Mouse (Mus musculus): ENCODE data around the gene Gm45713.
A peak's percentile ranks its signal among the peaks of the same experiment; 100 is the strongest.
"Not testable (repeated sequence)": the region's sequence is repeated elsewhere in the genome, so short reads cannot be mapped to it uniquely, and the experiment has no call there.

Gene Gm45713

DNA sequence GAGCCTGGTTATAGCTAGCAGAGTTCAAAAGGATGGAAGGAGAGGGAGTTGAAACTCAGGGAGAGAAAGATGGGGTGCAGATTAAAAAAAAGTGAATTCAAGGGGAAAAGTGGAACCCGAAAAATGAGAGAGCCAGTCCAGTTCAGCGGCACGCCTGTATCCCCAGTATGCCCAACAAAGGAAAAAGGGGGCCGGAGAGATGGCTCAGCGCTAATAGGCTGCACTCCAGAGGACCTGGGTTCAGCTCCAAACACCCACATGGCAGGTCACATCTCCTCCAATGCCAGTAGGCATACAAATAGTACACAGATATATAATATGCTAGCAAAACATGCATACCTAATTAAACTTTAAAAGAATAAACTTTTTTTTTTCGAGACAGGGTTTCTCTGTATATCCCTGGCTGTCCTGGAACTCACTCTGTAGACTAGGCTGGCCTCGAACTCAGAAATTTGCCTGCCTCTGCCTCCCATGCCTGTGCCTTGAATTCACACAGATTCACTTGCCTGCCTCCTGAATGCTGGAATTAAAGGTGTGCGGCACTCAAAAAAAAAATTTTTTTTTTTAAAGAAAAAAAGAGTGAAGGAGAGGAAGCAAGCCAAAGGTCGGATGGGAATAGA, 27.1 kb upstream of the Gm45713 start:
- no peak for DNase-seq (ENCODE audit: low read depth in 2 of 2, low spot score in 2 of 2)

DNA sequence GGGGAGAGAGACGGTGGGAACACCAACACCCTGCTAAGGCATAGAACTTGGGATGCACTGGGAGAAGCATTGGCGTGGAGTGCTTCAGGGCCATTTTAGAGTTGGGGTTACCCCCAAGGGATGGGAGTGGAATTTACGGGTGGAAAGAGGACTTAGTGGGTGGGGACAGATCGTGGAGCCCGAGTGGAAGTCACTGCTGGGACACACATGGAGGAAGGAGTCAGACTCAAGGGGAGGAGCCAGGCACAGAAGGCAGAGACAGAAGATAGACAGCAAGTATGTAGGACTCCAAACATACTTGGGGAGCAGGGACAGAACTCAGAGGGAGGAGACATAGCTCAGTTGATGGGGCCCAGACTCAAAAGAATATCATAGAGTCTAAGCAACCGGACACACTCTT, 26.5 kb upstream of the Gm45713 start:
- no peak for DNase-seq (ENCODE audit: low read depth in 2 of 2, low spot score in 2 of 2)

DNA sequence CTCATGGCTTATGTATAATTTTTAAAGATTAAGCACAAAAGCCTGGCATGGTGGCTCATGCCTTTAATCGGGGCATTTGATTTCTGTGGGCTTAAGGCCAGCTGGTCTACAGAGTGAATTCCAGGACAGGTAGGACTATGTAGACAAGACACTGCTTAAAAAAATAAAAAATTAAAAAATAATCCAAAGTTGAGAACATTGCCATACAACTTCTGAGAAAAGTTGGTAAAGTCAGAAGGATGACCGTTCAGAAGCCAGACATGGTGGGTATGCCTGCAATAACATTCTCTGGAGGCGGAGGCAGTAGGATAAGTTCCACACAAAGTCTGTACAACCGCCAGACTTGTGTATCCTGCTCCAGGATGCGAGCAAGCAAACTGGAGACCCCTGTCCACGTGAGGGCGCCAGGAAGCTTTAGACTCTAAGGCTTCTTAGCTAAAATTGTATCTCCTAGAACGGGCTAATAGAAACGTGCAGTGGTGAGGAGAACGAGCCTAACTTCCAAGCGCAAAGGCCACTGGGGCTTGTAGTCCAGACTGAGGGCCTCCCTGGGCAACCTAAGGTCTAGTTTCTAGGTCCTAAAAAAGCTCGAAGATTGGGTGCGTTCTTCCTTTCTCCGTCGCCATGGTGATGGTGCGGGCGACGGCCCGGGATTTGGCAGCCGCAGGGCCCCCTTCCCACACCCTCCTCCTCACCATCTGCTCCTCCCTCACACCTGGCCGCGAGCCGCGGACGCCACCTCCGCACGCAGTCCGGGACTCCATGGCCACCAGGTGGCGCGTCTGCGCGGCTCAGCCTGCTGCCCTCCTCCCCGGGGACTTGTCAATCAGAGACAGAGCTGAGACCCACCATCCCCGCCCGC, 25.8 kb upstream of the Gm45713 start:
- peak; percentile 83 to 88 for DNase-seq (ENCODE audit: low read depth in 2 of 2, low spot score in 2 of 2)

DNA sequence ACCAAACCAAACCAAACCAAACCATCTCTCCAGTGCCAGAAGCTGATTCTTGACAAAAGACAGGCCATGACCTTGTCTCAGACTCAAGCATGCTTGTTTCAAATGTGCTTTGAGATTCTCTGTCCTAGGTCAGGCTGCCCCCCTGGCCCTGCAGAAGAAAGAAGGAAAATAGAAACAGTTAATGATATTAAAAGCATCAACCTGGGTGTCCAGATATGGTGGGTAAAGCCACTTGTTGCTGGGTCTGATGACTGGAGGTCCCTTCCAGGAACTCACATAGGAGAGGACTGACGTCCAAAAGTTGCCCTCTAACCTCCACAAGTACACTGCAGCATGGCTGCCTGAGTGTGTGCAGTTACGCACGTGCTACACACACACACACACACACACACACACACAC, 24.8 kb upstream of the Gm45713 start:
- no peak for DNase-seq (ENCODE audit: low read depth in 2 of 2, low spot score in 2 of 2)

DNA sequence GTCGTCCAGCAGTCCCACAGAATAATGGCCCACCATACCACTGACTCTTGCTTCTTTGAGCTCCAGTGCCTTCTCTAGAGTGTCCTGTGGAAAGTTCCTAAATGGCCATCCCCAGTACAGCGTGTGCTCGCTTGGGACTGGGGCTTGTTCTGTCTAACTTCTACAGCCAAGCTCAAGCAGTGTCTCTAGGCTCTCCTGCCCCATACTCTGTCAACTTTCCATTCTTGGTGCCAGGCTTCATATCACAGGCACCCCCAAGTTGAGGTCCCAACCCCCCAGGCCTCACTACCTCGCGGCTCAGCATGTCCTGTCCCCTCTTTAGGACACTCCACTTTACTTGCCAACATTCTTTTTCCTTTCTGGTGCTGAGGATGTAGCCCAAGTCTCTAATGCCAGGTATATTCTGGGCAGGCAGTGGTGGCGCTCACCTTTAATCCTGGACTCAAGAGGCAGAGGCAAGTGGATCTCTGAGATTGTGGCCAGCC, 24.3 kb upstream of the Gm45713 start:
- no peak for DNase-seq (ENCODE audit: low read depth in 2 of 2, low spot score in 2 of 2)

DNA sequence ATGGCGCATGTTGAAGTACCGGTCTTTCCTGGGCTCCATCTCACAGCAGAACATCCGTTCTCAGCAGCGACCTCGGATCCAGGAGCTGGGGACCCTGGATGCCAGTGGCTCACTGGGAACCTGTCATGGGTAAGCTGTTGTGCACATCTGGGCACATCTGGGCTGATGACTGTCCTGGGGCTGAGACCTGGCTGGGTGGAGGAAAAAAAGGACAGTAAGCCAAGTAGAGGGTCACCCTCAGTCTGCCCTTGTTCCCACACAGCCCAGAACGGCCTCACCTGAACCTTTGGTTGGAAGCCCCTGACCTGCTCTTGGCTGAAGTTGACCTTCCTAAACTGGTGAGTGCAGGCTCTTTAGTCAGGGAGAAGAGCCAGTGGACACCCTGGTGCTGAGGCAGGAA, 23.0 kb upstream of the Gm45713 start:
- DNase-seq (ENCODE audit: low read depth in 2 of 2, low spot score in 2 of 2), result no peak

DNA sequence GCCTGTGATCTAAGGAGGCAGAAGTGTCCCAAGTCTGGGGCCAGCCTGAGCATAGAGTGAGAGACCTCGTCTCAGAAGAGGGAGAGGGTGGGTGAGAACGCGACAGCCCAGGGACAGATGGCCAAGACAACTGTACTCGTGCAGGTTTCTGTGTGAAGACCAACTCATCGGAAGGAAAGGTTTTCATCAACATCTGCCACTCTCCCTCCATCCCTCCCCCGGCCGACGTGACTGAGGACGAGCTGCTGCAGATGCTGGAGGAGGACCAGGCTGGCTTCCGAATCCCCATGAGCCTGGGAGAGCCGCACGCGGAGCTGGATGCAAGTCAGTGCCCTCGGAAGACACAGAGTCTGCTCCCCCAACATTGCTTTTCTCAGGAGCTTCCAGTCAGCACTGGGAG, 21.4 kb upstream of the Gm45713 start:
- no peak for DNase-seq (ENCODE audit: low read depth in 2 of 2, low spot score in 2 of 2)

DNA sequence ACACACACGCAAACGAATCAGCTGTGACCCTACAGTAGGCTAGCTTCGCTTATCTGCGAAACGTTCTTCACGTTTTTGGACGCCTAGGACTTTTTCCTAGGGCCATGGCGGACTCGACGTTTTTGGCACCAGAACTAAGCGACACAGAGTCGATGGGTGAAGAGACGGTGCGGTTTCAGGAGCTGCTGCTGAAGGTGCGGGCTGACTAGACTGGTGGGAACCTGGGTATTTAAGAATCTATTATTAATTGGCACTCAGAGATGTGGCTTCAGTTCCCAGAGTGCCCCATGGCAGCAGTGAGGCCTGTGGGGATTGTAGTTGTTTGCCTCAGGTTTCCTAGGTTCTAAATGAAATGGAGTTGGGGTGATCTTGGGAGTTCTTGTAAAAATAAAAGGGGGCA, 20.2 kb upstream of the Gm45713 start:
- no peak for DNase-seq (ENCODE audit: low read depth in 2 of 2, low spot score in 2 of 2)

DNA sequence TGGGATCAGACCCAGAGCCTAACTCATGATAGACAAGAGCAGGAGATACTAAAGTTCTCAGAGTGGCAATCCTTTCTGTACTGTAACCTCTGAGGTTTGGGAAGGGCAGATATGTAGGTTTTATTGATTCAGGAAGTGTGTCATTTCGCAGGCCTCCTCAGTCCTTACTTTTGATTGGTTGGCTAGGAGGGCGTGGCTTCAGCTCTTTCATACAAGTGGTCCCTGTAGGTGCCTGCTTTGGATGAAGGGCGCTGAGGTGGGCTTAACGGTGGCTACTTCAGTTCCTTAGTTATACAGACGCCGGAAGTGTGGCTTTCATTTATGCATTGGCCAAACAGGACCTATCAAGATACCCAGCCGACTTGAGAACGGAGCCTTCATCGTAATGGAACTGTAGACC, 19.6 kb upstream of the Gm45713 start:
- DNase-seq (ENCODE audit: low read depth in 2 of 2, low spot score in 2 of 2), result no peak

DNA sequence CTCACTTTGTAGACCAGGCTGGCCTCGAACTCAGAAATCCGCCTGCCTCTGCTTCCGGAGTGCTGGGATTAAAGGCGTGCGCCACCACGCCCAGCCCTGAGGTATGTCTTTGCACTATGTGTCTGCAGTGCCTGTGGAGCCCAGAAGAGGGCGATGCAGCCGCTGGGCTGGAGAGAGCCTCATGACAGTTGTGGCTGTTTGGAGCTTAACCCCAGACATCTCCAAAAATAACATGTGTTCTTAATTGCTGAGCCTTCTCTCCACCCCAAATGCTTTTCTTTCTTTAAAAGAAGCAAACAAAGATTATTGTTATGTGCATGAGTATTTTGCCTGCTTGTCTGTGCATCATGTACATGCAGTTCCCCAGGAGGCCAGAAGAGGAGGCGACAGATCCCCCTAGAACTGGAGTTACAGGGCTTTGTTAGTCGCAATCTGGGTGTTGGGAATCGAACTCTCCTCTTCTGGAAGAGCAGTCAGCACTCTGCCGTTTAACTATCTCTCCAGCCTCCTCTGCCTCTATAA, 19.0 kb upstream of the Gm45713 start:
- peak; percentile 47 to 59 for DNase-seq (ENCODE audit: low read depth in 2 of 2, low spot score in 2 of 2)

DNA sequence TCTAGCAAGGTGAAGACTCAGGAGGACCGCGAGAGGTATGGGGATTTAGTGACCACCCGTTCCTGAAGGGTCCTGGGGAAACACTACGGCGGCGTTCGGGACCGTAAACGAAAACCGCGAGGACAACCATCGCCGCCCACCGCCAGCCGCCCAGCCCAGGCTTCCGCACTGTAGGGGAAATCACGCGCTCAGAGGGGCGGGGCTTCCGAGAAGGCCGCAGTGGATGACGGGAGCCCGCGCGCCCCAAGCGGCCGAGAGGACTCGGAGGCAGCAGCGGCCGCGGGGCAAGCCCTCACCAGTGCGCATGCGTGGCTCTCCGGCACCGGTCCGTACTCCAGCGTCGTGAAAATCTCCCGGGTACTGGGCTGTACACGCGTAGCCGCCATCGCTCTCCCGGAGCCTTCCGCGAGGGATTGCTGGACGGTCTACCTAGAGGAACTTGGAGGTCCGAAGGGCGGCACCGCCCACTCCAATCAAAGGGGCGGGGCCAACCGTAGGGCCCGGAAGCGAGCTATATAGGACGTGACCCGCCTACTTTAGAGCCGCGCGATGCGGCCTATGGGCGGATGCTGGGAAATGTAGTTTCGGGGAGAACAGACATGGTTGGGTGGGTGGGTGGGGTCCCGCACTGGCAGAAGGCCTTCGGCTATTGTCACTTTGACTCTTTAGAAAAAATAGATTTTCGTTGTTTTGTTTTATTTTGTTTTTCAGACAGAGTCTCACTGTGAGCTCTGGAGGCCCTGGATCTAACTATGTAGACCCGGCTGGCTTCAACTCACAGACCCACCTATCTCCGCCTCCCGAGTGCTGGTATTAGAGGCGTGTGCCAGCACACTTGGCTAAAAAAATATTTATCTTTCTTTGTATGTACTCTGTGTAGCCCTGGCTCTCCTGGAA, 18.3 kb upstream of the Gm45713 start, which contains the start of the genes Pih1d1 and Aldh16a1:
Pih1d1 (plus strand) TSS at position 208 of the 897 bp plus-strand sequence.
Aldh16a1 (minus strand) TSS at position 489 of the 897 bp plus-strand sequence.
- peak; percentile 96 to 98 for DNase-seq (ENCODE audit: low read depth in 2 of 2, low spot score in 2 of 2)

DNA sequence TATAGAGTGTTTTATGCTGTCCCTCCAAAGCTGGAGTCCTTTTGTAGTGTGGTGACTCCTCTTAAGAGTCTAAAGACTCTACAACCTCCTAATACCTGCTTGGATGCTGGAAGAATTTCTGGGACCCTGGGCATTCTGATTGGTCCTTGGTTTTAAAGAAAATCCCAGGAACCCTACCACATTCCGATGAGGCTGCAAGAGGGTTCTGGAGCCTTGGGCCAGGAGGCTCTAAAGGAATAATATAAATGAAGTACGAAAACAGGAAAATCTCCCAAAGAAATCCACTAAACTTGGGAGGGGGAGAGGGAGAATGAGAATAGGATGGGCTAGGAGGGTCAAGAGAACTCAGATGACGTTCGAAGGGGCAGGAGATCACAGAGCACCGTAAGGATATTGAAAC, 17.6 kb upstream of the Gm45713 start:
- no peak for DNase-seq (ENCODE audit: low read depth in 2 of 2, low spot score in 2 of 2)

DNA sequence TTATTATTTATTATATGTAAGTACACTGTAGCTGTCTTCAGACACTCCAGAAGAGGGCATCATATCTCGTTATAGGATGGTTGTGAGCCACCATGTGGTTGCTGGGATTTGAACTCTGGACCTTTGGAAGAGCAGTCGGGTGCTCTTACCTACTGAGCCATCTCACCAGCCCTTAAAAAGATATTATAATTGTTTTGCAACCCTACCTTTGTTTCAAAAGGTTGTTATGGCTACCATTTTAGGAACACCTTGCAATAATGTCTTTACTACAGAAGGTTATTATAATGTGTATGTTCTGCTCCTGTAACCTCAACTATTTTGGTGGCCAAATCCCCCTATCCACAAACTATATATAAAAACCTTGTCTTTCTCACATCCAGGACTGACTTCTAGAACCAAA, 17.0 kb upstream of the Gm45713 start:
- DNase-seq (ENCODE audit: low read depth in 2 of 2, low spot score in 2 of 2), result not testable (repeated sequence)

DNA sequence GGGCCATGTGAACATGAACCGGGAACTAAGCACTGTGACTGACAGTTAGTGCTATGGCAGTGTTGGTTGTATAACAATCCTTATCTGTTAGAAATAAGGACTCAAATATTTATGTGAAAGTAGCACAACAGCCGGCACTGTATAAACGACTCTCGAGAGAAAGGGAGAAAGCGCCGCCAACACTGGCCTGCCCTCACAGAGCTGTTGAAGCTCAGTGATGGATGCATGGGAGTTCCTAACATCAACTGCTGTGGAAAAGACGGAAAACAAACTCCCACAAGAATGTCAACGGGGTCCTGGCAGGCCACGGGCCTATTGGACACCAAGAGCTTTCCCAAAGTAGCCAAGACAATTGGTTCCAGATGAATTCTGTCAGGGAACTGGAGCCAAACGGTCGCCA, 15.3 kb upstream of the Gm45713 start:
- DNase-seq (ENCODE audit: low read depth in 2 of 2, low spot score in 2 of 2), result no peak

DNA sequence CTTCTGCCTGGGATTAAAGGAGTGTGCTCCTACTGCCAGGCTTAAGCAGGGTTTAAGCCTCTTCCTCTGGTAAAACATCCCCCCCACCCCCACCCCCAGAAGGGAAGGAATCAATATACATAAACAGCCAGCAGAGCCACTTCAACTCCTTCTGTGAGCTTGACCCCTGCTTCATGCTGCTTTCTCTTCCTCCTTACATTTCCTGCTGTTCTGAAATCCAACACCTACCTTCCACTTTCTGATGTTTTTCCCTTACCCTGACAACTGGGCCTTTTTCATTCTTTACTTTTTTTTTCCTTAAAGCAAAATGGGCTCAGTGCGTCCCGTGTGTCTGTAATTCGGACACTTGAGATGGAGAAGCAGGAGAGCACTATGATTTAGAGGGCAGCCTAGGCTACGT, 14.3 kb upstream of the Gm45713 start:
- no peak for DNase-seq (ENCODE audit: low read depth in 2 of 2, low spot score in 2 of 2)

DNA sequence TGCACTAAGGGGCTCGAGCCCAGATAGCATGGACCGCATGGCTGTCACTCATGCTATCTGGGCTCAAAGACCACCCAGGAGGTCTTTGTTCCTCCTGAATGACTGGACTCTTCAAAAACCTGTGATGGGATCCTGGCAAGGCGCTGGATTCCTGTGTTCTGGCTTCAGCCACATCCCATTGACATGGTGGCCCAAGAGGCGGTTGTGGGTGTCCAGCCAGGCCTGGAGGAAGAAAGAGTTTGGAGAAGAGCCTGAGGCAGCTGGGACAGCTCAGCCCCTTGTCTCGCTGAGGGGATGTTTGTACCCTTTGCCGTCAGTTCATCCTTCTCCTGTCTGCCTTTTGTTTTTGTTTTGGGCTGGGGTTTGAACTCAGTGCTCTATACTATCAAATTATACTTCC, 13.5 kb upstream of the Gm45713 start:
- no peak for DNase-seq (ENCODE audit: low read depth in 2 of 2, low spot score in 2 of 2)

DNA sequence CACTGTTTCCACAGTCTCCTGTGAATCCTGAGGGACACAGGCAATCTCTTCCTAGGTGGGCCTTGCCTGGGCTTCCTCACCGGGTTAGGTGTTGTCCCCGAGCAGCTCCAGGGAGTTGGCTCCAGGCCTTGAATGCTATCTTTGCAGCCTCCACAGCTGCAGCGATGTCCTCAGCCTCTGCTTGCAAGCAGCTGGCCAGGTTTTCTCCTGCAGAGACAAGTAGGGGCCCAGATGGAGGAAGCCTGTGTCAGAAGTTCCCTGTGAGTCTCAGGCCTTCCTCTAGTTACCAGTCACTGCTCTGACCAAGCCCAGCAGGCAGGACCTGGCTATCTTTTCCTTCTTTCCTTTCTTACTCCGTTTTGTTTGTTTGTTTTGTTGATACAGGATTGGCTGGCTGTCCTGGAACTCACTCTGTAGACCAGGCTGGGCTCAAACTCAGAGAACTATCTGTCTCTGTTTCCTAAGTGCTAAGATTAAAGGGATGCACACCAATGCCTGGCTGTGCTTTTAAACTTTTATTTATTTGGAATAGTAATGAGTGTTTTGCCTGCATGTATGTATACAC, 12.6 kb upstream of the Gm45713 start:
- no peak for DNase-seq (ENCODE audit: low read depth in 2 of 2, low spot score in 2 of 2)

DNA sequence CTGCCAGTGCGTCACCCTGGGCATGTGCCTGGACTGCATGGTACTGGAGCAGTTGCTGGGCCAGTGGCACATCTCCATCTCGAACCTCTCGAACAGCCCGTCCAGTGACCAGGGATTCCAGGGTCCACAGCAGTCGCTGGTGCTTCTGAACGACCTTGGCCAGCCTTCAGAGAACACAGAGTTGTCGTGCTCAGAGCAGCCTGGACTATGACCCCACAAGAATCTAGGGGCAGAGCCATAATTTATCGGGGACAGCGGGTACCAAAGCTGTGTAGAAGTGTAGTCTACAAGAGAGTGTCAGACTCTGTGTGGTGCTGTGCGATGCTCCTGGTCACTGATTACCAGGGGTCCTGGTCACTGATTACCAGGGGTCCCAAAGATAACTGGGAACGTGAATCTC, 11.9 kb upstream of the Gm45713 start:
- DNase-seq (ENCODE audit: low read depth in 2 of 2, low spot score in 2 of 2), result no peak

DNA sequence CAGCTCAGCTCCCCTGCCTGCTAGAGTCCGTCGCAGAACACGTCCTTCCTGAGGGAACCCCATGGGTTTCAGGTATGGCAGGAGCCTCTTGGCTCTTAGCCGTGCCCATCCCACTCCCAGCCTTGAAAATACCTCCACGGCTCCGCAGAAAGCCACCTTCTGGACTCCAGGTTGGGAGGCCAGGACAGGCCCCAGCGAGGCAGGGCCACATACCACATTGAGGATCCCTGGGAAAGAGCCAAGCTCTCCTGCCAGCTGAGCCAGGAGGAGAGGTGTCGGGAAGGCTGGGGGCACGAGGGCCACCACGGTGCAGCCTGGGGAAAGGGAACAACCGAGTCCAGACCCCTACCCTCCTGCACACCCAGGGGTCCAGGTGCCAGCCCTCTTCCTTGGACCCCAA, 11.2 kb upstream of the Gm45713 start:
- no peak for DNase-seq (ENCODE audit: low read depth in 2 of 2, low spot score in 2 of 2)

DNA sequence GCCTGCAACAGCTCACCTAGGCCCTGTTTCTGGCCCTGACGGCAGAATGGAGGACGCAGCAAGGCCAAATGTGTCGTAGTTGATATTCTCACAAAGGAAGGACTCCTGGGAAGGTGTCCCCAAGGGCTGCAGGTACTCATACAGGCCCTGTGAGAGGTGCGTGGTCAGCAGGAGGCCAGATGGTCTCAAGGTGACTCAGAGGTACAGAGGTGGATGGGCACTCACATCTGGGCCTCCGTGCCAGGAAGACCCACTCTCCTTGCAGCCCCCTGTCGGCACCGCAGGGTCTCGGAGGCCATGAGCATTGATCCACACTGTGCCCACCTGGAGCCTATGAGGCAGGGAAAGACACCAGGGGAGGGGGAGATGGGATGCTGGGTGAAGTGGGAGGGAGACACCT, 9.4 kb upstream of the Gm45713 start:
- no peak for DNase-seq (ENCODE audit: low read depth in 2 of 2, low spot score in 2 of 2)

Data from CD8-positive naive resting alpha-beta T cell, adult 2 months (primary cell).